11 mouse cellular contexts compared by ENCODE assay signal in genomic region chr5:122611651-122612050, GRCm38 (mm10). TPM values are rescaled to one million over a fixed set of nuclear protein-coding genes. Genes with fewer than 3 reads are reported as not detected.
DNase-seq lines count a peak whose midpoint lies in the region; ATAC-seq and TF ChIP-seq lines count a peak whose summit lies in the region.
"Had no signal": no experiment of that assay in that cellular context is flagged by ENCODE, and none has a peak within 500 bp of the region (broad histone marks: within the 10 kb centered on the region; RNA-seq: fewer than 3 reads in every experiment).

No protein-coding gene starts in this region.

- H3K9me3 ChIP-seq in heart, embryonic 11.5 days (replicated peaks; ENCODE audit: control insufficient read depth, low read length), result no peaks in the 10 kb centered on the region
- H3K9me3 ChIP-seq in lung, embryonic 15.5 days, result no peaks in the 10 kb centered on the region
- no peaks in the 10 kb centered on the region for H3K9me3 ChIP-seq in hindbrain, postnatal 0 days (ENCODE audit: low read length)
- no peaks in the 10 kb centered on the region for H3K9me3 ChIP-seq in stomach, postnatal 0 days (ENCODE audit: control insufficient read depth, low read length)

- no peak overlapping the region for H3K4me3 ChIP-seq in heart, embryonic 11.5 days (ENCODE audit: low read depth, low read length)
- H3K4me3 ChIP-seq in lung, embryonic 15.5 days, result no peak overlapping the region
- H3K4me3 ChIP-seq in hindbrain, postnatal 0 days (ENCODE audit: low read length), result no peak overlapping the region
- no peak overlapping the region for H3K4me3 ChIP-seq in stomach, postnatal 0 days (ENCODE audit: low read depth, low read length)

- WGBS in heart, embryonic 11.5 days (ENCODE audit: insufficient replicate concordance), result 52% methylated on average over 5 of the region's 5 CpGs
- WGBS in lung, embryonic 15.5 days, result 50% methylated on average over 5 of the region's 5 CpGs
- WGBS in hindbrain, postnatal 0 days, result 67% methylated on average over 5 of the region's 5 CpGs
- 58% methylated on average over 5 of the region's 5 CpGs for WGBS in stomach, postnatal 0 days

- 0 out of 2 replicates have a peak overlapping the region, but pooled peaks have one; percentile 34 for H3K9ac ChIP-seq in heart, embryonic 11.5 days (ENCODE audit: low read depth, low read length)
- H3K9ac ChIP-seq in lung, embryonic 15.5 days, result no peak overlapping the region
- H3K9ac ChIP-seq in hindbrain, postnatal 0 days (replicated peaks; ENCODE audit: low read length), result no peak overlapping the region
- H3K9ac ChIP-seq in stomach, postnatal 0 days (ENCODE audit: low read length), result no peak overlapping the region

- no peaks in the 10 kb centered on the region for H3K27me3 ChIP-seq in heart, embryonic 11.5 days (ENCODE audit: control insufficient read depth, insufficient read depth, low read length)
- no peaks in the 10 kb centered on the region for H3K27me3 ChIP-seq in lung, embryonic 15.5 days
- H3K27me3 ChIP-seq in hindbrain, postnatal 0 days (ENCODE audit: insufficient read depth, low read length), result no peaks in the 10 kb centered on the region
- H3K27me3 ChIP-seq in stomach, postnatal 0 days (ENCODE audit: control insufficient read depth, insufficient read depth, low read length), result no peaks in the 10 kb centered on the region

- peaks cover 10% of the 10 kb centered on the region; the same call in 1 of the 2 replicates for H3K4me1 ChIP-seq in heart, embryonic 11.5 days (ENCODE audit: control insufficient read depth, insufficient read depth, low read length)
- H3K4me1 ChIP-seq in lung, embryonic 15.5 days, result peaks cover 22% of the 10 kb centered on the region
- peaks cover 5% of the 10 kb centered on the region; the same call in 1 of the 2 replicates for H3K4me1 ChIP-seq in hindbrain, postnatal 0 days (ENCODE audit: insufficient read depth, low read length)
- no peaks in the 10 kb centered on the region for H3K4me1 ChIP-seq in stomach, postnatal 0 days (replicated peaks; ENCODE audit: control insufficient read depth, insufficient read depth)

- peak overlapping the region; percentile 0; the same call in 1 of the 2 replicates for H3K27ac ChIP-seq in heart, embryonic 11.5 days (ENCODE audit: low read depth, low read length)
- peak overlapping the region; percentile 12 for H3K27ac ChIP-seq in lung, embryonic 15.5 days
- peak overlapping the region; percentile 29; the same call in 1 of the 2 replicates for H3K27ac ChIP-seq in hindbrain, postnatal 0 days
- H3K27ac ChIP-seq in stomach, postnatal 0 days (replicated peaks), result peak overlapping the region; percentile 30; the same call in 1 of the 2 replicates

- TF ChIP-seq CTCF in hindbrain, postnatal 0 days (IDR thresholded peaks at IDR 0.05; ENCODE audit: low read depth), result no peak
- no peak for TF ChIP-seq CTCF in stomach, postnatal 0 days (IDR thresholded peaks at IDR 0.05; ENCODE audit: low read depth)

- ATAC-seq in heart, embryonic 11.5 days (replicated peaks; ENCODE audit: insufficient number of reproducible peaks, low FRiP score, low TSS enrichment), result no peak
- ATAC-seq in lung, embryonic 15.5 days (ENCODE audit: borderline replicate concordance, extremely low read depth, low FRiP score, low TSS enrichment), result no peak
- no peak for ATAC-seq in hindbrain, postnatal 0 days
- no peak for ATAC-seq in stomach, postnatal 0 days (ENCODE audit: low FRiP score, low TSS enrichment)

- TF ChIP-seq EP300 in stomach, postnatal 0 days (optimal IDR thresholded peaks at IDR 0.05), result no peak

- no peak overlapping the region for H3K4me2 ChIP-seq in heart, embryonic 11.5 days
- H3K4me2 ChIP-seq in lung, embryonic 15.5 days, result no peak overlapping the region
- H3K4me2 ChIP-seq in hindbrain, postnatal 0 days (ENCODE audit: low read depth, low read length), result no peak overlapping the region
- H3K4me2 ChIP-seq in stomach, postnatal 0 days (replicated peaks; ENCODE audit: low read depth), result no peak overlapping the region

- no peak for DNase-seq in heart, postnatal 14 days
- no peak for DNase-seq in lung, postnatal 14 days
- no peak for DNase-seq in hindbrain, postnatal 0 days (ENCODE audit: low spot score)
- no peak for DNase-seq in stomach, postnatal 0 days (ENCODE audit: low spot score)
- DNase-seq in right cerebral cortex, postnatal 36 days (ENCODE audit: low spot score in 2 of 2), result no peak
- DNase-seq in spleen, postnatal 4 days (ENCODE audit: low spot score in 2 of 2), result no peak
- DNase-seq: gastrocnemius, postnatal 36 days; kidney, postnatal 25 days; left cerebral cortex, postnatal 4 days had no signal

- intact Hi-C loops in heart, postnatal 14 days (cut with DNase I), result no loop called here

- no peaks in the 10 kb centered on the region for H3K36me3 ChIP-seq in heart, embryonic 11.5 days (ENCODE audit: control insufficient read depth, insufficient read depth, low read length)
- peaks cover 11% of the 10 kb centered on the region; the same call in 1 of the 2 replicates for H3K36me3 ChIP-seq in lung, embryonic 15.5 days
- no peaks in the 10 kb centered on the region; the same call in none of the 2 replicates for H3K36me3 ChIP-seq in hindbrain, postnatal 0 days (ENCODE audit: insufficient read depth, low read length)
- 0 out of 2 replicates have a peak, but pooled peaks cover under 1% of the 10 kb centered on the region for H3K36me3 ChIP-seq in stomach, postnatal 0 days (ENCODE audit: control insufficient read depth, insufficient read depth, low read length)

RNA-seq across cellular contexts. Expression of gene Ift81, which starts 2.7 kb away (rescaled TPM):
- polyA plus RNA-seq in heart, embryonic 11.5 days (2014; fragmentation: Nextera tagmentation; extraction: Ambion mirVana), result 23.9 and 28.4 TPM in 2 replicates
- 10 to 100 TPM; 49.4 to 58.5 TPM for total RNA-seq in heart, postnatal 14 days (2021)
- 36.3 and 37.3 TPM in 2 replicates for polyA plus RNA-seq in lung, embryonic 15.5 days (2015; fragmentation: Nextera tagmentation; extraction: Ambion mirVana)
- total RNA-seq in hindbrain, postnatal 0 days (2014; rRNA removed), result 21.3 and 32.3 TPM in 2 replicates
- polyA plus RNA-seq in hindbrain, postnatal 0 days (2015; fragmentation: Nextera tagmentation; extraction: Ambion mirVana), result 66.3 and 66.5 TPM in 2 replicates
- polyA plus RNA-seq in stomach, postnatal 0 days (2015; fragmentation: Nextera tagmentation; extraction: Ambion mirVana), result 16.3 and 17.4 TPM in 2 replicates

RNA-seq across cellular contexts. Expression of gene P2rx7, which starts 32.1 kb away (rescaled TPM):
- polyA plus RNA-seq in heart, embryonic 11.5 days (2014; fragmentation: Nextera tagmentation; extraction: Ambion mirVana), result 0.36 and 1.00 TPM in 2 replicates
- total RNA-seq in heart, postnatal 14 days (2021), result 1 to 10 TPM; 4.0 to 4.3 TPM
- 3.1 and 3.3 TPM in 2 replicates for polyA plus RNA-seq in lung, embryonic 15.5 days (2015; fragmentation: Nextera tagmentation; extraction: Ambion mirVana)
- 13.5 and 16.2 TPM in 2 replicates for total RNA-seq in hindbrain, postnatal 0 days (2014; rRNA removed)
- polyA plus RNA-seq in hindbrain, postnatal 0 days (2015; fragmentation: Nextera tagmentation; extraction: Ambion mirVana), result 7.1 and 7.3 TPM in 2 replicates
- 2.1 and 2.7 TPM in 2 replicates for polyA plus RNA-seq in stomach, postnatal 0 days (2015; fragmentation: Nextera tagmentation; extraction: Ambion mirVana)
